Mouse (Mus musculus) midbrain, embryonic 14.5 days (tissue): ENCODE results near the gene Cog6. TPM values are rescaled to one million over a fixed set of nuclear protein-coding genes. Genes with fewer than 3 reads are reported as not detected.

ENCODE experiments used
- ATAC-seq: fragments of 200-750 bp; cut with Nextera tagmentation; 2 replicates; pipeline ENCODE4 v1.8.0; 2017; ENCODE audit warnings: moderate number of reproducible peaks, moderate library complexity; ENCODE audit not compliant: low FRiP score, low TSS enrichment
- DNase-seq: peaks from one replicate; pipeline ENCODE4 v3.0.0-alpha.2; 2015
- H3K27ac ChIP-seq: fragments of 300-500 bp; sonication (generic); replicated peaks from 2 replicates; pipeline ENCODE4 v1.5.1; 2014; ENCODE audit warnings: mild to moderate bottlenecking, low read depth, low read length, moderate library complexity
- H3K27me3 ChIP-seq: fragments of 300-500 bp; sonication (generic); 2 replicates; pipeline ENCODE4 v1.6.1; 2014; ENCODE audit warnings: low read length, control low read depth, mixed read lengths; ENCODE audit not compliant: control insufficient read depth, insufficient read depth
- H3K36me3 ChIP-seq: fragments of 300-500 bp; sonication (generic); 2 replicates; pipeline ENCODE4 v1.6.1; 2014; ENCODE audit warnings: low read length, control low read depth; ENCODE audit not compliant: control insufficient read depth, insufficient read depth
- H3K4me1 ChIP-seq: fragments of 300-500 bp; sonication (generic); 2 replicates; pipeline ENCODE4 v1.6.1; 2014; ENCODE audit warnings: mild to moderate bottlenecking, antibody characterized with exemption, low read length, control low read depth; ENCODE audit not compliant: control insufficient read depth, insufficient read depth
- H3K4me2 ChIP-seq: fragments of 300-500 bp; sonication (generic); 2 replicates; pipeline ENCODE4 v1.6.1; 2014; ENCODE audit warnings: mild to moderate bottlenecking, low read length, moderate library complexity
- H3K4me3 ChIP-seq: fragments of 300-500 bp; sonication (generic); replicated peaks from 2 replicates; pipeline ENCODE4 v1.5.1; 2014; ENCODE audit warnings: low read depth, low read length
- H3K9ac ChIP-seq: fragments of 300-500 bp; sonication (generic); replicated peaks from 2 replicates; pipeline ENCODE4 v1.6.1; 2014; ENCODE audit warnings: mild to moderate bottlenecking, low read length, moderate library complexity
- H3K9me3 ChIP-seq: fragments of 300-500 bp; sonication (generic); 2 replicates; pipeline ENCODE4 v1.6.1; 2016; ENCODE audit warnings: low read length, control low read depth, mixed read lengths; ENCODE audit not compliant: control insufficient read depth
- WGBS: fragments of 180-500 bp; shearing (Covaris S2); extraction: QIAGEN DNeasy Blood & Tissue Kit; methylation state at CpG from one replicate; pipeline ENCODE4 v1.1.7; 2014; 5-methylcytosine and 5-hydroxymethylcytosine counted together
- polyA plus RNA-seq: library from polyadenylated mRNA; unstranded; fragments of >200 nt; fragmentation: Nextera tagmentation; extraction: Ambion mirVana; gene quantifications from 2 replicates; pipeline ENCODE4 v1.2.1, GENCODE M21; 2014

Cog6 gene
- polyA plus RNA-seq, 1 experiment from 2014 or later = 76.2 TPM

DNA sequence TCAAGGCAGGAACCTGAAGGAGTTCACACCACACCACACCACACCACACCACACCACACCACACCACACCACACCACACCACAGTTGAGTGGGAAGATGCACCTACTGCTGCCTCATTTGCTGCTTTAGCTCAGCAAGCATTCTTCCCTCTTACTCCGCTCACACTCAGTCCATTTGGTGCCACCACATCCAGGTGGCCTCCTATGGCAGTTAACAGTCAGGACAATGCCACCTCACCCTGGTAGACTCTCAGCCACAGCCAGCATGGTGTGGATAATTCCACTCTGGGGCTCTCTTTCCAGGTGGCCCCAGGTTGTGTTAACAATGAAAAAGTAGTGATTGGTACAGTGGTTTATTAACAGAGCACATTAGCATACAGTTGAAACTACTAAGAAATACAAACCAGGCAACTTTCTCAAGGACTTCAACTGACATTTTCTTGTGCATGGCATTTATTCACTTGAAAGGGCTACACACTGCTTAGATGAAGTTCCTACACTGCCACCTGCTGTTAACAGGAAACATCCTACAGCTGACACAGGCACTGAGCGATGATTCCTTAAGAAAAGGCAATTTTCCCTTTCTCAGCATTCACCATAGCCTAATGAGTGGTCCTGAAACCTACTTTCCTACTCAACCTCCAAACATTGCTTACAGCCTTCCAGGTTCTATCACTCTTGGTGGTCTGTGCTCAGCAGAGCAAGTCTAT, 12.5 kb downstream of the Cog6 start:
- ATAC-seq (no peak), DNase-seq (peak; percentile 86)
- Histone ChIP-seq H3K27me3 (no peaks in the 10 kb centered on the region), H3K9me3 (no peaks in the 10 kb centered on the region), H3K4me2 (no peak overlapping the region), H3K9ac (no peak overlapping the region), H3K4me3 (no peak overlapping the region), H3K4me1 (no peaks in the 10 kb centered on the region), H3K36me3 (peaks cover 68% of the 10 kb centered on the region), H3K27ac (no peak overlapping the region)
- 82% methylated on average over 2 of the region's 2 CpGs for WGBS

DNA sequence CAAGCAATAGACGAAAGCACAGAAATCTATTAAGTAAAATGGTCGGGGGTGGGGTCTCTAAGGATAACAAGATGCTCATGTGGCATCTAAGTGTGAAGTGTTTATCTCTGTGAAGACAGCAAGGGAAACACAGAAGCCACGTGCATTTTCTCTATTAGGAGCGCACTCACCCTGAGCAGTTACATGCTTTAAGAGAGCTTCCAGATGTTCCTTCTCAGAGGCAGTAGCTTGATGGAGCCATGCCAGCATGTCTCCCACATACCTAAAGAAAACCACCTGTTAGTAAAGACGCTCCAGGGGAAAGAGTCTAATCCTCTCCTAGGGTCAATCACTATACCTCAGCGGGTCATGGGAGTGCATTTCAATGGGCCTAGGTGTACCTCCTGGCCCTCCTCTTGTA, 15.0 kb downstream of the Cog6 start:
- ATAC-seq (no peak), DNase-seq (no peak)
- Histone ChIP-seq H3K9me3 (no peaks in the 10 kb centered on the region), H3K9ac (no peak overlapping the region), H3K27me3 (no peaks in the 10 kb centered on the region), H3K4me3 (no peak overlapping the region), H3K27ac (no peak overlapping the region), H3K36me3 (peaks cover 69% of the 10 kb centered on the region), H3K4me1 (no peaks in the 10 kb centered on the region), H3K4me2 (no peak overlapping the region)
- whole genome bisulfite sequencing = 79% methylated on average over 6 of the region's 6 CpGs

DNA sequence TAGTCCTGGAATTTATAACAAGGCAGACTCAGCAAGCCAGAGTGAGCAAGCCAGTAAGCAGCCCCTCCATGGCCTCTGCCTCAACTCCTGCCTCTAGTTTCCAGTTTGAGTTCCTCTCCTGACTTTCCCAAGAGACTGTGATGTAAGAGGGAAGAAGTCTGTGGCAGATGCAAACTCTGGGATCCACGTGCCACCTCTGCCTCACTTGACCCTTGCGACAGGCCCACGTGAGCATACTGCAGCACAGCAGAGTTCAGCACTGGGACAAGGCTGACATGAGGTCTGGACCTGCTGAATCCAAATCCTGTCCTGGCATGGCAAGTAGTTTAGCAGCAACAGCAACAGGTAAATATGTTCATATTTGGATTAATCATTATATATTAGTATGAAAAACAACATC, 17.0 kb downstream of the Cog6 start:
- H3K9ac ChIP-seq = no peak overlapping the region
- DNase-seq = no peak
- no peaks in the 10 kb centered on the region for H3K27me3 ChIP-seq
- H3K36me3 ChIP-seq = peaks cover 70% of the 10 kb centered on the region
- H3K9me3 ChIP-seq = no peaks in the 10 kb centered on the region
- H3K27ac ChIP-seq = no peak overlapping the region
- H3K4me3 ChIP-seq = no peak overlapping the region
- ATAC-seq = no peak
- no peak overlapping the region for H3K4me2 ChIP-seq
- H3K4me1 ChIP-seq = no peaks in the 10 kb centered on the region
- 88% methylated on average over 3 of the region's 3 CpGs for whole genome bisulfite sequencing

DNA sequence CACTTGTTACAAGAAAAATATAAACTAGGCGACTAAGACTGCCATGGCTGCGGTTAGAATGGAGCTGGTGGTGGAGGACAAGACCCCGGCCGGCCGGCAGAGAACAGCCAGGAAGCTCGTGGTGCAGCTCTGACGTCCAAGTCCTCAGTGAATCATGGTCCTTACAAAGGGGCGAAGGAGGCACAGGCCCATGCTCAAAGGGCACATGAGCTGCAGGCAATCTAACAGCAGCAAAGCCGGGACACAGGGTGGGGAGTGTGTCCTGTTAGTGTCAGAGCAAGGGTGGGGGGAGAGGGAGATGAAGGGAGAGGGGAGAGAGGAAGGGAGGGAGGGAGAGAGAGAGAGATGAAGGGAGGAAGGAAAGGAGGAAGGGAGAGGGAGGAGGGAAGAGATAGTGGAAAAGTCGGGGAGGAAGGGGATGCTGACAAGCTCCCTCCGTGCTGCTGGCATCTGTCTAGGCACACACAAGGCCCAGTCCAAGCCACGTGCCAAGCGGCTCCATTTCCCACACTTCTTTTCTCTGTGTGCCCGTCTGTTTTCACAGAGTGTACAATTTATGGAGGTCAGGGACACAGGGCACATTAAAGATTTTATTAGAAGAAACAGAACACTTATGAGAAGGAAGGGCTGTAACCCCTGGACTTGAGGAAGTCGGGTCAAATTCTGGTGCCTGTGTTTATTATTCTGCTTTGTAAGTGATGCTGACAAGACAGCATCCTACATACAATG, 17.9 kb downstream of the Cog6 start:
- H3K4me2 ChIP-seq = no peak overlapping the region
- no peaks in the 10 kb centered on the region for H3K27me3 ChIP-seq
- H3K27ac ChIP-seq = no peak overlapping the region
- WGBS = 89% methylated on average over 15 of the region's 15 CpGs
- no peak overlapping the region for H3K9ac ChIP-seq
- DNase-seq = no peak
- H3K9me3 ChIP-seq = no peaks in the 10 kb centered on the region
- H3K4me3 ChIP-seq = no peak overlapping the region
- H3K36me3 ChIP-seq = peaks cover 75% of the 10 kb centered on the region
- ATAC-seq = no peak
- H3K4me1 ChIP-seq = no peaks in the 10 kb centered on the region

DNA sequence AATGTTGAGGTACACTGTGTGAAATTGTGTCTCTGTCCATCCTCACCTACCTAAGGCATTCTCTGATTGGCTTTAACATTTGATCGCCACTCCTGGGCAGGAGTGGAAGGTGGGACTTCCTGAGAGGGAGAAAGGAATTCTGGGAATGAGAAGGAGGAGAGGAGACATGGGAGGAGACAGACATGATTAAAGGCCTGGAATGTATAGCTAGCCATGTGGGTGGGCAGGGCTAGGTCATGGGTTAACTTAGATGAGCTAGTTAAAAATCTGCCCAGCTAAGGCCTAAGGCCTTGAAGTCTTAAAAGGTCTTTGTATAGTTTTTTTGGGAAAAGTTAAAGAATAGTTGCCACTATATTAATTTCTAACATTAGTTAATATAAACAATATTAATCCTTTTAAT, 19.7 kb downstream of the Cog6 start:
- peaks cover 82% of the 10 kb centered on the region for H3K36me3 ChIP-seq
- no peaks in the 10 kb centered on the region for H3K9me3 ChIP-seq

DNA sequence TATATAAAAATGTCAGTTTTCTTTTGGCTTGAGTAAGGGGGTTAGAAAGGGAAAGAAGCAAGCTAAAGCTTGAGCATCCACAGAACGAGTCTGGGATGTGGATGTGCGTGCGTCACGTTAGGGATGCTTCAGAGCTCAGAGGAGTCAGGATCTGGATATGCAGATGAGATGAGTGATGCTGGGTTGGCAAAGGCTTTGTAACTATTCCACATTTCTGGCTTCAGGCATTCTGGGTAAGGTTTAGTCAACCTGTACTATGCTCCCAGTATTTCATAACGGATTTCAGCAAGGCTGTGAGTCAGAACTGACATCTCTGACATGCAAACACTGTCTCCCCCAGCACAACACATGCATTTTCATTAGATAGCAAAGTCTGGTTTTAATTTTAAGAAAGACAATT, 20.4 kb downstream of the Cog6 start:
- H3K36me3 ChIP-seq = peaks cover 80% of the 10 kb centered on the region
- H3K4me3 ChIP-seq = no peak overlapping the region
- no peaks in the 10 kb centered on the region for H3K27me3 ChIP-seq
- ATAC-seq (no peak), DNase-seq (no peak)
- H3K9me3 ChIP-seq = no peaks in the 10 kb centered on the region
- no peak overlapping the region for H3K4me2 ChIP-seq
- H3K27ac ChIP-seq = no peak overlapping the region
- no peaks in the 10 kb centered on the region for H3K4me1 ChIP-seq
- WGBS = 91% methylated on average over 5 of the region's 5 CpGs
- no peak overlapping the region for H3K9ac ChIP-seq

More for the DNA sequence above, 19.7 kb downstream of the Cog6 start:
- WGBS = 83% methylated on average over 1 of the region's 1 CpGs
- Histone ChIP-seq H3K27me3 (no peaks in the 10 kb centered on the region), H3K4me1 (no peaks in the 10 kb centered on the region), H3K4me3 (no peak overlapping the region), H3K9ac (no peak overlapping the region), H3K27ac (no peak overlapping the region), H3K4me2 (no peak overlapping the region)
- ATAC-seq (no peak), DNase-seq (no peak)

DNA sequence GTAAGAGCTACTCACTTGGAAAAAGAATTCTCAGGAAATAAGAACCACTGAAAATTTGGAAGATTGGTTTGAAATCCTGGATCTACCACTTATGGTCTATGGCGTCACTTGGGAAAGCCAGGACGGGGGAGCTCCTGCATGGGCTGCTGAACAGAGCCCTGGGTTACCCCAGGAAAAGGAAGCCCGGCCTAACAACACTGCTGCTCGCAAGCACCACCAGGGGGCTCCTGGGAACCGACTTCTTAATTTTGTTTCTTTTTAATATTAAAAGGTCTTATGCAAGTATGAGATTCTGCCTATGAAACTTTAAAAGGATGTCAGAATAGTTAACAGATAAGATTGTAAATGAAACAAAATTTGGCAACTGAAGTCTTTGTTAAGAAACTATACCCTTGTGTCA, 22.4 kb downstream of the Cog6 start:
- ATAC-seq (no peak), DNase-seq (peak; percentile 48)
- 72% methylated on average over 5 of the region's 5 CpGs for WGBS
- Histone ChIP-seq H3K27ac (no peak overlapping the region), H3K4me3 (no peak overlapping the region), H3K36me3 (peaks cover 80% of the 10 kb centered on the region), H3K4me1 (no peaks in the 10 kb centered on the region), H3K9ac (no peak overlapping the region), H3K4me2 (no peak overlapping the region), H3K27me3 (no peaks in the 10 kb centered on the region), H3K9me3 (no peaks in the 10 kb centered on the region)

DNA sequence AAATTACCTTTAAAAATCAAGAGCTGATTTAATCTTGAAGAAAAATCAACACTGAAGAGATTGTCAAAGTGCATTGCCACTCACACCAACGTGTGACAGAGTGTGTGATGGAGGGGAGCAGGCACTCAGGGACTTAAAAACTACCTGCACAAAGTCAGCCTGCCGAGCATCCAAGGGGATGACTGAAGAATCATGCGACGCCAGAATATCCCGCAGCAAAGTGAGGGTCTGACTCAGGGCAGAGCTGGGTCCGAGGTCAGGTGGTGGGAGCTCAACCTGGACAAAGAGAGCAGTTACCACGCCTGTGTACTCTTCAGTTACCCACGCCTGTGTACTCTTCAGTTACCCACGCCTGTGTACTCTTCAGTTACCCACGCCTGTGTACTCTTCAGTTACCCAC, 23.7 kb downstream of the Cog6 start:
- H3K4me2 ChIP-seq = no peak overlapping the region
- H3K4me3 ChIP-seq = no peak overlapping the region
- H3K4me1 ChIP-seq = no peaks in the 10 kb centered on the region
- H3K27me3 ChIP-seq = no peaks in the 10 kb centered on the region
- no peaks in the 10 kb centered on the region for H3K9me3 ChIP-seq
- no peak for ATAC-seq
- 91% methylated on average over 9 of the region's 10 CpGs for WGBS
- peaks cover 79% of the 10 kb centered on the region for H3K36me3 ChIP-seq
- H3K27ac ChIP-seq = no peak overlapping the region
- no peak for DNase-seq
- no peak overlapping the region for H3K9ac ChIP-seq
